Mouse (Mus musculus) MEL (cell line): ENCODE measurements at regions not wholly inside any gene's neighbourhood (a gene's known extent, or its start where the extent isn't known, plus 50 kb on each side); places are given as distances from the start of the nearest gene placed in this dataset.

Experiments
- DNase-seq: peaks from one replicate; pipeline ENCODE4 v3.0.0; 2011; ENCODE audit warnings: low read depth, low spot score
- H3K27ac ChIP-seq: 2 replicates; pipeline ENCODE4 v1.5.1; 2012; ENCODE audit warnings: low read depth, mild to moderate bottlenecking, control low read depth, low read length, moderate library complexity; ENCODE audit not compliant: control insufficient read depth
- H3K27me3 ChIP-seq, 2 experiments: fragments of 150-350 bp in 1 of 2; sonication (generic) in 1 of 2; 2 replicates each; pipeline ENCODE4 v1.6.1; 2012; ENCODE audit warnings: low read length in 2 of 2, mild to moderate bottlenecking in 2 of 2, improper control_type of control experiment in 1 of 2, moderate library complexity in 1 of 2; ENCODE audit not compliant: insufficient read depth in 2 of 2, control insufficient read depth in 1 of 2
- H3K36me3 ChIP-seq, 2 experiments: 2 replicates each; pipeline ENCODE4 v1.6.1; 2012 to 2014; ENCODE audit warnings: low read length in 2 of 2, improper control_type of control experiment in 1 of 2, inconsistent platforms in 1 of 2, mild to moderate bottlenecking in 1 of 2; ENCODE audit not compliant: insufficient read depth in 2 of 2, control insufficient read depth in 1 of 2
- H3K4me1 ChIP-seq, 2 experiments: fragments of 150-350 bp in 1 of 2; sonication (generic) in 1 of 2; 2 replicates each; pipeline ENCODE4 v1.6.1; 2012; ENCODE audit warnings: low read length in 2 of 2, improper control_type of control experiment in 1 of 2, mild to moderate bottlenecking in 1 of 2; ENCODE audit not compliant: insufficient read depth in 2 of 2, control insufficient read depth in 1 of 2
- H3K4me3 ChIP-seq, 2 experiments: fragments of 150-350 bp in 1 of 2; sonication (generic) in 1 of 2; 2 replicates each; pipeline ENCODE4 v1.5.1; 2012; ENCODE audit warnings: low read depth in 2 of 2, low read length in 2 of 2, mild to moderate bottlenecking in 2 of 2, moderate library complexity in 2 of 2, control low read depth in 1 of 2, improper control_type of control experiment in 1 of 2; ENCODE audit not compliant: control insufficient read depth in 1 of 2, insufficient read depth in 1 of 2
- H3K79me2 ChIP-seq: 2 replicates; pipeline ENCODE4 v1.6.1; 2012; ENCODE audit warnings: mild to moderate bottlenecking, low read length, moderate library complexity; ENCODE audit not compliant: control insufficient read depth, poor library complexity, insufficient read depth
- H3K9ac ChIP-seq: 2 replicates; pipeline ENCODE4 v1.6.1; 2012; ENCODE audit warnings: low read depth, mild to moderate bottlenecking, control low read depth, low read length, moderate library complexity; ENCODE audit not compliant: control insufficient read depth, poor library complexity, severe bottlenecking
- H3K9me3 ChIP-seq: fragments of 150-350 bp; sonication (generic); replicated peaks from 2 replicates; pipeline ENCODE4 v1.6.1; 2012; ENCODE audit warnings: mild to moderate bottlenecking, low read length, improper control_type of control experiment, moderate library complexity; ENCODE audit not compliant: insufficient read depth
- E2F4 ChIP-seq: IDR thresholded peaks from 2 replicates; pipeline ENCODE4 v1.6.1; 2011; ENCODE audit warnings: low read depth, low read length, improper control_type of control experiment, borderline replicate concordance
- ELF1 ChIP-seq: IDR thresholded peaks from 2 replicates; pipeline ENCODE4 v1.6.1; 2014; ENCODE audit warnings: low read depth, mild to moderate bottlenecking, inconsistent platforms, low read length, improper control_type of control experiment, moderate library complexity
- EP300 ChIP-seq, 2 experiments: IDR thresholded peaks; 2 replicates each; pipeline ENCODE4 v1.6.1; 2011; ENCODE audit warnings: improper control_type of control experiment in 2 of 2, low read length in 2 of 2, low read depth in 1 of 2, mild to moderate bottlenecking in 1 of 2
- GABPA ChIP-seq: IDR thresholded peaks from 2 replicates; pipeline ENCODE4 v1.6.1; 2012; ENCODE audit warnings: low read depth, mild to moderate bottlenecking, inconsistent platforms, low read length, improper control_type of control experiment, moderate library complexity
- KAT2A ChIP-seq: conservative IDR thresholded peaks from 2 replicates; pipeline ENCODE4 v1.6.1; 2012; ENCODE audit warnings: low read depth, low read length, improper control_type of control experiment, inconsistent platforms
- MAFK ChIP-seq: IDR thresholded peaks from 2 replicates; pipeline ENCODE4 v1.6.1; 2011; ENCODE audit warnings: low read depth, mild to moderate bottlenecking, low read length, improper control_type of control experiment, borderline replicate concordance
- MAZ ChIP-seq: IDR thresholded peaks from 2 replicates; pipeline ENCODE4 v1.6.1; 2012; ENCODE audit warnings: low read depth, mild to moderate bottlenecking, inconsistent platforms, low read length, improper control_type of control experiment
- MEF2A ChIP-seq: IDR thresholded peaks from 2 replicates; pipeline ENCODE4 v1.6.1; 2014; ENCODE audit warnings: low read depth, mild to moderate bottlenecking, inconsistent platforms, low read length, improper control_type of control experiment; ENCODE audit not compliant: poor library complexity, insufficient replicate concordance, severe bottlenecking; ENCODE audit errors: extremely low read depth
- MXI1 ChIP-seq: IDR thresholded peaks from 2 replicates; pipeline ENCODE4 v1.6.1; 2011; ENCODE audit warnings: mild to moderate bottlenecking, low read depth, low read length, improper control_type of control experiment
- MYB ChIP-seq: IDR thresholded peaks from 2 replicates; pipeline ENCODE4 v1.6.1; 2011; ENCODE audit warnings: mild to moderate bottlenecking, low read depth, low read length, improper control_type of control experiment
- MYC ChIP-seq: IDR thresholded peaks from 2 replicates; pipeline ENCODE4 v1.6.1; 2011; ENCODE audit warnings: low read depth, mild to moderate bottlenecking, low read length, improper control_type of control experiment, moderate library complexity
- NELFE ChIP-seq: IDR thresholded peaks from 2 replicates; pipeline ENCODE4 v1.6.1; 2011; ENCODE audit warnings: low read depth, low read length, improper control_type of control experiment
- NRF1 ChIP-seq: IDR thresholded peaks from 2 replicates; pipeline ENCODE4 v1.6.1; 2014; ENCODE audit warnings: low read depth, mild to moderate bottlenecking, inconsistent platforms, low read length, improper control_type of control experiment, moderate library complexity; ENCODE audit not compliant: poor library complexity, insufficient read depth, severe bottlenecking
- POLR2A ChIP-seq, 2 experiments: IDR thresholded peaks; 2 replicates each; pipeline ENCODE4 v1.6.1; 2011 to 2012; ENCODE audit warnings: low read length in 2 of 2, mild to moderate bottlenecking in 2 of 2, control low read depth in 1 of 2, improper control_type of control experiment in 1 of 2, low read depth in 1 of 2, moderate library complexity in 1 of 2; ENCODE audit not compliant: control insufficient read depth in 1 of 2, insufficient read depth in 1 of 2, poor library complexity in 1 of 2
- POLR2AphosphoS5 ChIP-seq: IDR thresholded peaks from 2 replicates; pipeline ENCODE4 v1.6.1; 2012; ENCODE audit warnings: low read depth, borderline replicate concordance, mild to moderate bottlenecking, inconsistent platforms, low read length, moderate library complexity, mixed read lengths
- RCOR1 ChIP-seq: IDR thresholded peaks from 2 replicates; pipeline ENCODE4 v1.6.1; 2012; ENCODE audit warnings: low read depth, mild to moderate bottlenecking, inconsistent platforms, low read length, improper control_type of control experiment
- SIN3A ChIP-seq: IDR thresholded peaks from 2 replicates; pipeline ENCODE4 v1.6.1; 2012; ENCODE audit warnings: low read length, improper control_type of control experiment, inconsistent platforms
- TAL1 ChIP-seq: IDR thresholded peaks from 2 replicates; pipeline ENCODE4 v1.6.1; 2012; ENCODE audit warnings: mild to moderate bottlenecking, inconsistent platforms, low read length, moderate library complexity, mixed read lengths
- TBP ChIP-seq: IDR thresholded peaks from 2 replicates; pipeline ENCODE4 v1.8.0; 2011; ENCODE audit warnings: low read depth, low read length, improper control_type of control experiment
- USF2 ChIP-seq, 2 experiments: IDR thresholded peaks; 2 replicates each; pipeline ENCODE4 v1.6.1; 2011 to 2012; ENCODE audit warnings: improper control_type of control experiment in 2 of 2, low read length in 2 of 2, borderline replicate concordance in 1 of 2, inconsistent platforms in 1 of 2, low read depth in 1 of 2, mild to moderate bottlenecking in 1 of 2; ENCODE audit not compliant: insufficient read depth in 1 of 2
- ZC3H11A ChIP-seq: IDR thresholded peaks from 2 replicates; pipeline ENCODE4 v1.6.1; 2012; ENCODE audit warnings: low read depth, mild to moderate bottlenecking, inconsistent platforms, low read length, improper control_type of control experiment

- Histone ChIP-seq H3K27me3 (no peaks in the 10 kb centered on the region), H3K79me2 (no peaks in the 10 kb centered on the region), H3K36me3 (no peaks in the 10 kb centered on the region), H3K9ac (no peak overlapping the region), H3K27ac (no peak overlapping the region), H3K4me3 (no peak overlapping the region), H3K4me1 (no peaks in the 10 kb centered on the region), H3K9me3 (no peaks in the 10 kb centered on the region)
- TF ChIP-seq NRF1, result no peak
- no peak for TF ChIP-seq EP300 (IDR thresholded peaks at IDR 0.05; ENCODE audit: low read depth in 1 of 2, low read length in 2 of 2)
- no peak for DNase-seq
Measured at GRCm38 (mm10) chr8:6550965-6551364, 1445.8 kb upstream of the Slc10a2 start.

- Histone ChIP-seq H3K9me3 (no peaks in the 10 kb centered on the region), H3K36me3 (no peaks in the 10 kb centered on the region), H3K27me3 (no peaks in the 10 kb centered on the region), H3K79me2 (no peaks in the 10 kb centered on the region), H3K4me3 (no peak overlapping the region), H3K9ac (no peak overlapping the region), H3K4me1 (no peaks in the 10 kb centered on the region), H3K27ac (no peak overlapping the region)
- TF ChIP-seq RCOR1, result no peak
- no peak for TF ChIP-seq E2F4
- no peak for TF ChIP-seq MYC
- no peak for DNase-seq
Measured at GRCm38 (mm10) chr8:6527171-6527570, 1422.0 kb upstream of the Slc10a2 start.

- H3K79me2 ChIP-seq, result no peaks in the 10 kb centered on the region
- H3K9ac ChIP-seq, result no peak overlapping the region
- TF ChIP-seq ELF1, result no peak
- no peak for TF ChIP-seq KAT2A
- TF ChIP-seq MAZ, result no peak
- TF ChIP-seq MYB, result no peak
- TF ChIP-seq EP300 (IDR thresholded peaks at IDR 0.05; ENCODE audit: low read depth in 1 of 2, low read length in 2 of 2), result no peak
- no peak for TF ChIP-seq POLR2A (IDR thresholded peaks at IDR 0.05; ENCODE audit: control insufficient read depth in 1 of 2, insufficient read depth in 1 of 2, low read depth in 1 of 2, low read length in 2 of 2, poor library complexity in 1 of 2)
- TF ChIP-seq ZC3H11A, result no peak
- no peak for TF ChIP-seq MXI1
- no peak for TF ChIP-seq MAFK
- no peak for TF ChIP-seq RCOR1
- no peak for TF ChIP-seq TAL1
- TF ChIP-seq USF2 (IDR thresholded peaks at IDR 0.05; ENCODE audit: borderline replicate concordance in 1 of 2, insufficient read depth in 1 of 2, low read depth in 1 of 2, low read length in 2 of 2), result no peak
- TF ChIP-seq POLR2AphosphoS5, result no peak
- TF ChIP-seq TBP, result no peak
- TF ChIP-seq SIN3A, result no peak
- TF ChIP-seq NELFE, result no peak
- no peak for TF ChIP-seq MEF2A
- TF ChIP-seq GABPA, result no peak
- TF ChIP-seq, all 39 proteins: peak for 0
- no peaks in the 10 kb centered on the region for H3K36me3 ChIP-seq
- H3K27ac ChIP-seq, result no peak overlapping the region
- H3K4me1 ChIP-seq, result no peaks in the 10 kb centered on the region
- H3K9me3 ChIP-seq, result no peaks in the 10 kb centered on the region
- H3K4me3 ChIP-seq, result no peak overlapping the region
- H3K27me3 ChIP-seq, result no peaks in the 10 kb centered on the region
- DNase-seq, result no peak
Measured at GRCm38 (mm10) chr8:6515882-6516682, 1410.9 kb upstream of the Slc10a2 start.
